Mouse (Mus musculus) myocyte (in vitro differentiated cells): ENCODE measurements at regions not wholly inside any gene's neighbourhood (a gene's known extent, or its start where the extent isn't known, plus 50 kb on each side); places are given as distances from the start of the nearest gene placed in this dataset.

ENCODE experiments used
- H3K27me3 ChIP-seq: one replicate; pipeline ENCODE4 v1.6.1; 2011; ENCODE audit not compliant: control insufficient read depth, insufficient read depth, insufficient read length
- H3K36me3 ChIP-seq: one replicate; pipeline ENCODE4 v1.6.1; 2011; ENCODE audit not compliant: control insufficient read depth, insufficient read depth
- H3K4me2 ChIP-seq: one replicate; pipeline ENCODE4 v1.6.1; 2011; ENCODE audit warnings: low read depth, control low read depth
- H3K4me3 ChIP-seq: one replicate; pipeline ENCODE4 v1.5.1; 2011; ENCODE audit warnings: mild to moderate bottlenecking, control low read depth, moderate library complexity
- H3K79me2 ChIP-seq: one replicate; pipeline ENCODE4 v1.6.1; 2011; ENCODE audit not compliant: control insufficient read depth, insufficient read depth
- H3ac ChIP-seq: one replicate; pipeline ENCODE4 v1.6.1; 2011; ENCODE audit not compliant: control insufficient read depth, insufficient read length
- CEBPB ChIP-seq: IDR thresholded peaks from 2 replicates; pipeline ENCODE4 v1.6.1; 2011; ENCODE audit warnings: mild to moderate bottlenecking, moderate library complexity; ENCODE audit not compliant: poor library complexity, insufficient read depth, severe bottlenecking
- E2F4 ChIP-seq: IDR thresholded peaks from one replicate; pipeline ENCODE4 v1.6.1; 2011; ENCODE audit warnings: mild to moderate bottlenecking, control low read depth, moderate library complexity; ENCODE audit not compliant: insufficient read depth
- MAX ChIP-seq: IDR thresholded peaks from one replicate; pipeline ENCODE4 v1.6.1; 2011; ENCODE audit warnings: low read depth, mild to moderate bottlenecking, control low read depth
- MYOD1 ChIP-seq, 3 experiments: IDR thresholded peaks; one replicate each; pipeline ENCODE4 v1.6.1; 2011; ENCODE audit warnings: control low read depth in 2 of 3, low read depth in 2 of 3, mild to moderate bottlenecking in 2 of 3, moderate library complexity in 1 of 3; ENCODE audit not compliant: insufficient read length in 2 of 3, control insufficient read depth in 1 of 3
- MYOG ChIP-seq, 3 experiments: IDR thresholded peaks; one replicate each; pipeline ENCODE4 v1.6.1; 2011; ENCODE audit warnings: control low read depth in 2 of 3, low read depth in 2 of 3, mild to moderate bottlenecking in 2 of 3; ENCODE audit not compliant: insufficient read length in 2 of 3, control insufficient read depth in 1 of 3, insufficient read depth in 1 of 3
- POLR2A ChIP-seq: IDR thresholded peaks from one replicate; pipeline ENCODE4 v1.6.1; 2011; ENCODE audit warnings: low read depth, mild to moderate bottlenecking, control low read depth, moderate library complexity; ENCODE audit not compliant: insufficient read length
- POLR2AphosphoS2 ChIP-seq: IDR thresholded peaks from one replicate; pipeline ENCODE4 v1.6.1; 2011; ENCODE audit warnings: low read depth, control low read depth; ENCODE audit not compliant: insufficient read length
- REST ChIP-seq: IDR thresholded peaks from one replicate; pipeline ENCODE4 v1.6.1; 2011; ENCODE audit warnings: mild to moderate bottlenecking, control low read depth, moderate library complexity; ENCODE audit not compliant: insufficient read depth, insufficient read length
- SRF ChIP-seq: IDR thresholded peaks from one replicate; pipeline ENCODE4 v1.6.1; 2011; ENCODE audit warnings: low read depth; ENCODE audit not compliant: control insufficient read depth, insufficient read length
- TCF12 ChIP-seq: IDR thresholded peaks from one replicate; pipeline ENCODE4 v1.6.1; 2011; ENCODE audit warnings: mild to moderate bottlenecking, control low read depth; ENCODE audit not compliant: poor library complexity, insufficient read depth, severe bottlenecking
- TCF3 ChIP-seq: IDR thresholded peaks from one replicate; pipeline ENCODE4 v1.6.1; 2011; ENCODE audit warnings: low read depth, control low read depth; ENCODE audit not compliant: insufficient read length
- USF1 ChIP-seq: IDR thresholded peaks from one replicate; pipeline ENCODE4 v1.6.1; 2011; ENCODE audit warnings: low read depth, mild to moderate bottlenecking, control low read depth, moderate library complexity

- Histone ChIP-seq H3K36me3 (no peaks in the 10 kb centered on the region), H3K4me2 (no peak overlapping the region), H3ac (no peak overlapping the region), H3K27me3 (no peaks in the 10 kb centered on the region), H3K4me3 (no peak overlapping the region), H3K79me2 (no peaks in the 10 kb centered on the region)
- TF ChIP-seq MAX (no peak), POLR2A (no peak)
Measured at GRCm38 (mm10) chr10:25790363-25790821, 254.3 kb upstream of the Smlr1 start.

- H3K4me3 ChIP-seq, result no peak overlapping the region
- H3K79me2 ChIP-seq, result no peaks in the 10 kb centered on the region
- no peaks in the 10 kb centered on the region for H3K36me3 ChIP-seq
- H3K4me2 ChIP-seq, result peak overlapping the region; percentile 72
- TF ChIP-seq CEBPB (no peak), MYOD1 (IDR thresholded peaks at IDR 0.05; ENCODE audit: control insufficient read depth in 1 of 3, insufficient read length in 2 of 3, low read depth in 2 of 3) (no peak), MAX (no peak), TCF3 (no peak), USF1 (no peak), REST (no peak), SRF (no peak), TCF12 (no peak), MYOG (IDR thresholded peaks at IDR 0.05; ENCODE audit: control insufficient read depth in 1 of 3, insufficient read depth in 1 of 3, insufficient read length in 2 of 3, low read depth in 2 of 3) (no peak)
- H3ac ChIP-seq, result no peak overlapping the region
- H3K27me3 ChIP-seq, result no peaks in the 10 kb centered on the region
Measured at GRCm38 (mm10) chr10:25788660-25789059, 252.6 kb upstream of the Smlr1 start.

- H3ac ChIP-seq, result no peak overlapping the region
- TF ChIP-seq MAX (no peak), MYOG (IDR thresholded peaks at IDR 0.05; ENCODE audit: control insufficient read depth in 1 of 3, insufficient read depth in 1 of 3, insufficient read length in 2 of 3, low read depth in 2 of 3) (peak in 2 of 3 experiments; percentile 12 to 58), MYOD1 (IDR thresholded peaks at IDR 0.05; ENCODE audit: control insufficient read depth in 1 of 3, insufficient read length in 2 of 3, low read depth in 2 of 3) (peak in 2 of 3 experiments; percentile 13 to 56), CEBPB (peak; percentile 47; the same call in 1 of the 2 replicates)
Measured at GRCm38 (mm10) chr10:25788004-25788403, 251.9 kb upstream of the Smlr1 start.

GRCm38 (mm10) chr10:25783861-25784260 is 247.8 kb upstream of the Smlr1 start:
- no peaks in the 10 kb centered on the region for H3K36me3 ChIP-seq
- TF ChIP-seq POLR2A (no peak), E2F4 (no peak), CEBPB (no peak), SRF (no peak)
- H3K27me3 ChIP-seq, result no peaks in the 10 kb centered on the region
- H3K79me2 ChIP-seq, result no peaks in the 10 kb centered on the region
- H3K4me2 ChIP-seq, result no peak overlapping the region
- no peak overlapping the region for H3ac ChIP-seq
- no peak overlapping the region for H3K4me3 ChIP-seq

More at GRCm38 (mm10) chr10:25788004-25788403, 251.9 kb upstream of the Smlr1 start:
- Histone ChIP-seq H3K27me3 (no peaks in the 10 kb centered on the region), H3K4me3 (no peak overlapping the region), H3K79me2 (no peaks in the 10 kb centered on the region), H3K36me3 (no peaks in the 10 kb centered on the region), H3K4me2 (peak overlapping the region; percentile 72)

- Histone ChIP-seq H3ac (no peak overlapping the region), H3K4me3 (no peak overlapping the region), H3K4me2 (no peak overlapping the region), H3K79me2 (no peaks in the 10 kb centered on the region), H3K27me3 (no peaks in the 10 kb centered on the region), H3K36me3 (no peaks in the 10 kb centered on the region)
- no peak for TF ChIP-seq MYOD1 (IDR thresholded peaks at IDR 0.05; ENCODE audit: control insufficient read depth in 1 of 3, insufficient read length in 2 of 3, low read depth in 2 of 3)
- no peak for TF ChIP-seq E2F4
- no peak for TF ChIP-seq CEBPB
- no peak for TF ChIP-seq MYOG (IDR thresholded peaks at IDR 0.05; ENCODE audit: control insufficient read depth in 1 of 3, insufficient read depth in 1 of 3, insufficient read length in 2 of 3, low read depth in 2 of 3)
- no peak for TF ChIP-seq POLR2AphosphoS2
- no peak for TF ChIP-seq TCF3
Measured at GRCm38 (mm10) chr10:25779476-25779875, 243.4 kb upstream of the Smlr1 start.

- Histone ChIP-seq H3K79me2 (no peaks in the 10 kb centered on the region), H3K27me3 (no peaks in the 10 kb centered on the region)
- no peak for TF ChIP-seq MAX
- TF ChIP-seq TCF12, result no peak
- TF ChIP-seq CEBPB, result no peak
- no peak for TF ChIP-seq POLR2A
- no peak for TF ChIP-seq REST
- no peak for TF ChIP-seq SRF
- no peak for TF ChIP-seq TCF3
- TF ChIP-seq MYOD1 (IDR thresholded peaks at IDR 0.05; ENCODE audit: control insufficient read depth in 1 of 3, insufficient read length in 2 of 3, low read depth in 2 of 3), result no peak
- TF ChIP-seq MYOG (IDR thresholded peaks at IDR 0.05; ENCODE audit: control insufficient read depth in 1 of 3, insufficient read depth in 1 of 3, insufficient read length in 2 of 3, low read depth in 2 of 3), result no peak
- no peak for TF ChIP-seq POLR2AphosphoS2
Measured at GRCm38 (mm10) chr10:25777717-25778116, 241.7 kb upstream of the Smlr1 start.

More at GRCm38 (mm10) chr10:25777717-25778116, 241.7 kb upstream of the Smlr1 start:
- Histone ChIP-seq H3ac (no peak overlapping the region), H3K4me3 (no peak overlapping the region), H3K4me2 (peak overlapping the region; percentile 22), H3K36me3 (no peaks in the 10 kb centered on the region)
